Mouse (Mus musculus) stomach, embryonic 15.5 days (tissue): ENCODE results near the gene Prr5l. TPM values are rescaled to one million over a fixed set of nuclear protein-coding genes. Genes with fewer than 3 reads are reported as not detected.

Experiments used
- ATAC-seq: fragments of 200-750 bp; cut with Nextera tagmentation; 2 replicates; pipeline ENCODE4 v1.8.0; 2017; ENCODE audit warnings: low read depth, moderate number of reproducible peaks, moderate TSS enrichment; ENCODE audit not compliant: insufficient read depth, low FRiP score
- H3K27ac ChIP-seq: fragments of 300-500 bp; sonication (generic); 2 replicates; pipeline ENCODE4 v1.5.1; 2015; ENCODE audit warnings: mild to moderate bottlenecking, inconsistent platforms
- H3K27me3 ChIP-seq: fragments of 300-500 bp; sonication (generic); replicated peaks from 2 replicates; pipeline ENCODE4 v1.6.1; 2015; ENCODE audit warnings: inconsistent platforms
- H3K36me3 ChIP-seq: fragments of 300-500 bp; sonication (generic); 2 replicates; pipeline ENCODE4 v1.6.1; 2015; ENCODE audit warnings: inconsistent platforms
- H3K4me1 ChIP-seq: fragments of 300-500 bp; sonication (generic); 2 replicates; pipeline ENCODE4 v1.6.1; 2015; ENCODE audit warnings: inconsistent platforms
- H3K4me2 ChIP-seq: fragments of 300-500 bp; sonication (generic); 2 replicates; pipeline ENCODE4 v1.6.1; 2015; ENCODE audit warnings: mild to moderate bottlenecking, inconsistent platforms
- H3K4me3 ChIP-seq: fragments of 300-500 bp; sonication (generic); replicated peaks from 2 replicates; pipeline ENCODE4 v1.5.1; 2015; ENCODE audit warnings: inconsistent platforms
- H3K9ac ChIP-seq: fragments of 300-500 bp; sonication (generic); 2 replicates; pipeline ENCODE4 v1.6.1; 2015; ENCODE audit warnings: inconsistent platforms
- H3K9me3 ChIP-seq: fragments of 300-500 bp; sonication (generic); 2 replicates; pipeline ENCODE4 v1.6.1; 2016; ENCODE audit warnings: inconsistent platforms
- WGBS: fragments of 180-500 bp; shearing (Covaris S2); methylation state at CpG from one replicate; pipeline ENCODE4 v1.1.7; 2015; 5-methylcytosine and 5-hydroxymethylcytosine counted together
- polyA plus RNA-seq: library from polyadenylated mRNA; unstranded; fragments of >200 nt; fragmentation: Nextera tagmentation; extraction: Ambion mirVana; gene quantifications from 2 replicates; pipeline ENCODE4 v1.2.1, GENCODE M21; 2015

Gene Prr5l
- polyA plus RNA-seq, 1 experiment from 2014 or later = 9.8 TPM

DNA sequence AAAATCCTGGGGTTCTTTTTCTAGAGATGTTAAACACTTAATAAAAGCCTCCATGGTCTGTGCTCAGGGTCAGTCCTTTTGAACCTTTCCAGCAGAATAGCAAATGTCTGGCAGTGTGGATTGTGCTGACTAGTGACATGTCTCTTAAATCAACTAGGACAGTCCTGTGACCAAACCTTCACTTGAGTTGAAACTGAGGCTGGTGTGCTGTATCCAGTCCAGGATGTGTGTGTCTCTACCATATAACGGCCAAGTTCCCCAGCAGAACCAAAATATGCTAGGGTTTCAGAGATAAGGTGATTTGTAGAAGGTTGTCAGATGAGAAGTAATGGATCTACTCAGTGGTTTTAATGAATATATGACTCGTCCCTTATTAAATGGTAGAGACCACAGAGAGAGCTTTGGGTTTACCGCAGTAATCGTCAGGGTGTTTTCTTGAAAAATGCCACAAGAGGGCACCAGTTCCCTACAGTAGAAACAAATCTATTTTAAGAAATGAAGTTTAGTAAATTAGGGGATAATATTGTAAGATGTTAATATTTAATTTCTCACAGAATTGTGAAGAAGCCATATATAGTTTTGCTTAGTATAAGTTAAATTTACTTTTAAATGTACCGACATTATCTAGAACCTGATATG is 189.1 kb downstream of the Prr5l start:
- no peaks in the 10 kb centered on the region for H3K9me3 ChIP-seq
- no peak overlapping the region for H3K4me3 ChIP-seq
- H3K27ac ChIP-seq = no peak overlapping the region
- no peak for ATAC-seq
- H3K36me3 ChIP-seq = peaks cover 43% of the 10 kb centered on the region
- 59% methylated on average over 5 of the region's 5 CpGs for WGBS
- no peaks in the 10 kb centered on the region for H3K27me3 ChIP-seq
- H3K4me1 ChIP-seq = no peaks in the 10 kb centered on the region
- no peak overlapping the region for H3K4me2 ChIP-seq
- H3K9ac ChIP-seq = no peak overlapping the region

DNA sequence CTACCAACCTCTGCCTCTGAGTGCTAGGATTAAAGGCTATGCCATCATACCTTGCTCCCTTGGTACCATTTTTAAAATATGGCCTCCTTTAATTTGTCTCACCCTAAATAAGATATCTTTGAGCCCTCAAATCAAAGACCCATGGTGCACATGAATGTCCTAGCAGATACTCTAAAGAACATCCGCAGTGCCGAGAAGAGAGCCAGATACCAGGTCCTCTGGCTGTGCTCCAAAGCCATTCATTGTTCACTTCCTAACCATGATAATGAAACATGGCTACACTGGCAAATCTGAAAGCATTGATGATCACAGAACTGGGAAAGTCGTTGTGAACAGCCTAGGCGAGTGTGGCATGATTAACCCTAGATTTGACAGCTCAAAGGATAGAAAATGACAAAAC is 189.8 kb downstream of the Prr5l start:
- H3K27ac ChIP-seq = no peak overlapping the region
- H3K4me3 ChIP-seq = no peak overlapping the region
- WGBS = 65% methylated on average over 4 of the region's 4 CpGs
- H3K9me3 ChIP-seq = no peaks in the 10 kb centered on the region
- H3K9ac ChIP-seq = no peak overlapping the region
- no peaks in the 10 kb centered on the region for H3K27me3 ChIP-seq
- H3K36me3 ChIP-seq = peaks cover 42% of the 10 kb centered on the region
- H3K4me2 ChIP-seq = no peak overlapping the region
- ATAC-seq = no peak
- no peaks in the 10 kb centered on the region for H3K4me1 ChIP-seq

DNA sequence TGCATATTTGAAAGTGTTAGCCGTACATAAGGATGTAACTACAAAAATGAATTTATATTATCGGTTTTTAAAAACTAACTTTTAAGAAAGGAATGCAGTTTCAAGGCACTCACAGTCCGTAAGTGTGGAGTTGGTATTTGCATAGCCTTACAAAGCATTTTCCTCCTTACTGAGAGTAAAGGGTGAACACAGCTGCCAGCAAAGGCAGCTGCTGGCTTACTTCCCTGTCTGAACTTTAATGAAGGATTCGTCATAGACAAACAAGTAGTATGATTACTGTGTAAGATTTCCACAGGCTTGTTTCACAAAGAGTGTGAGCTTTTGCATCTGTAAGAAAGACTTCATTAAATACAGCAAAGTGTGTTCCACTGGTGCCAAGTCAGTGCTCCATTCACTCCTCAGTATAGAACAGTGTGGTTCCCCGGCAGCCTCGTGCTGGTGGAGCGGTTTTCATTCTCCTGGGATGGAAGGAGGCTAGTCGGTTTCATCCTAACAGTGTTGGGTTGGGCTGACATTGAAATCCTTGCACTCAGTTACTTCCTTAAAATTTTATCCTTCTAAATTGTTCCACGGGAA is 192.5 kb downstream of the Prr5l start:
- Histone ChIP-seq H3K27me3 (no peaks in the 10 kb centered on the region), H3K9ac (no peak overlapping the region), H3K4me2 (no peak overlapping the region), H3K4me1 (no peaks in the 10 kb centered on the region), H3K36me3 (peaks cover 28% of the 10 kb centered on the region), H3K9me3 (no peaks in the 10 kb centered on the region), H3K27ac (no peak overlapping the region), H3K4me3 (no peak overlapping the region)
- no peak for ATAC-seq
- WGBS = 90% methylated on average over 9 of the region's 9 CpGs

DNA sequence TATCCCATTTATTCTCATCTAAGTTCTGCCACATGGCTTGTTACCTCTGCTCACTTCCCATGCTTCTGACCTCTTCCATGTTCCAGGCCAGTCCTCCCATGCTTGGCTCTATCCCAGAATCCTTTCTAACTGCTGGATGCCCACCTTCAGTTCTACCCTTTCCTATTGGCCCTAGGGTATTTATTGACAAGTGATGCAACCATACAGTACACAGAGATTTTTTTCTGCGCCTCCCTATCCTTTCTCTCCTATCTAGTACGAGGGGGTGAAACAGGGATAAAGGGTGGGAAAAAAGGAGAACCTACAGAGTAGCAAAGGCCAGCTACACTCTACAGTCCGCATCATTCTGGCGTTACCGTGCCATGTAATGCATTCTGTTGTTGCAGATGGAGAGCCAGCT is 194.8 kb downstream of the Prr5l start:
- 90% methylated on average over 5 of the region's 5 CpGs for WGBS
- no peak overlapping the region for H3K4me2 ChIP-seq
- ATAC-seq = no peak
- H3K36me3 ChIP-seq = peaks cover 28% of the 10 kb centered on the region
- H3K27ac ChIP-seq = no peak overlapping the region
- H3K27me3 ChIP-seq = no peaks in the 10 kb centered on the region
- no peaks in the 10 kb centered on the region for H3K9me3 ChIP-seq
- H3K4me1 ChIP-seq = no peaks in the 10 kb centered on the region
- H3K9ac ChIP-seq = no peak overlapping the region
- H3K4me3 ChIP-seq = no peak overlapping the region

DNA sequence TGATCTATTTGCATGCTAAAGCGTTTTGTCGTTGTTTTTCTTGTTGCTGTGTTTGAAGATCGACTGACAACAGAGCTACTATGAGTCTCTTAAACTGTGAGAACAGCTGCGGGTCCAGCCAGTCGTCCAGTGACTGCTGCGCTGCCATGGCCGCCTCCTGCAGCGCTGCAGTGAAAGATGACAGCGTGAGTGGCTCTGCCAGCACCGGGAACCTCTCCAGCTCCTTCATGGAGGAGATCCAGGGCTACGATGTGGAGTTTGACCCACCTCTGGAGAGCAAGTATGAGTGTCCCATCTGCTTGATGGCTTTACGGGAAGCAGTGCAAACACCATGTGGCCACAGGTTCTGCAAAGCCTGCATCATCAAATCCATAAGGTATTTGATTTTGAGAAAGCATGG is 198.4 kb downstream of the Prr5l start:
- Histone ChIP-seq H3K4me2 (no peak overlapping the region), H3K27ac (no peak overlapping the region), H3K4me3 (no peak overlapping the region), H3K4me1 (0 out of 2 replicates have a peak, but pooled peaks cover under 1% of the 10 kb centered on the region), H3K36me3 (peaks cover 12% of the 10 kb centered on the region), H3K9ac (no peak overlapping the region), H3K27me3 (no peaks in the 10 kb centered on the region), H3K9me3 (no peaks in the 10 kb centered on the region)
- no peak for ATAC-seq
- WGBS = 90% methylated on average over 12 of the region's 12 CpGs

DNA sequence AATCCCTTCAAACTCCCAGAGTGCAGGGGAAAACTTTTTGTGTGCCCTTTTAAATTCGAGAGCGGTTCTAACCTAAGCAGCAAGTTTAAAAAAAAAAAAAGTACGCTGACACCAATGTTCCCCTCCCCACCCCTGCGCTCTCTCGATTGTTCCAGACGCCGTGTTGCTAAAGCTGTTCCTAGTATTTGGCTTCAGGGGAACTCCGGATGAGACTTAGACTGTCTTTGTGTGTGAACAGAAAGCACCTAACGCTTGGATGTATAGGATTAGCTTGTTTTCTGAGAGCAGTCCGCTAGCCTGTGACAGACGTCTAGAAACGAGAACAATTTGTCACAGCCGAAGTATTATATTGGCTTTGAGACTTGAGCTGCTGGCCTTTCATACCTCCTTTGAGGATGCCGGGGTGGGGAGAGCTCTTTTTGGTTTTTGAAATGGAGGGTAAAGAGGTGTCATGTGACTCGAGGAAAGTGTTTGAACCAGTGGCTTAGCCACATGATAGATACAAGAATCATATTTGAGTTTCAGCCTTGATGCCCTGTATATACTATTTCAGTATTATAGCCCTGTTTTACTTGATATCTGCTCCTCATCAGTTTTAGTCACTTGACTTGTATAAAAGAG is 203.6 kb downstream of the Prr5l start:
- peak overlapping the region; percentile 96 for H3K4me3 ChIP-seq
- no peak for ATAC-seq
- WGBS = 4% methylated on average over 15 of the region's 15 CpGs

DNA sequence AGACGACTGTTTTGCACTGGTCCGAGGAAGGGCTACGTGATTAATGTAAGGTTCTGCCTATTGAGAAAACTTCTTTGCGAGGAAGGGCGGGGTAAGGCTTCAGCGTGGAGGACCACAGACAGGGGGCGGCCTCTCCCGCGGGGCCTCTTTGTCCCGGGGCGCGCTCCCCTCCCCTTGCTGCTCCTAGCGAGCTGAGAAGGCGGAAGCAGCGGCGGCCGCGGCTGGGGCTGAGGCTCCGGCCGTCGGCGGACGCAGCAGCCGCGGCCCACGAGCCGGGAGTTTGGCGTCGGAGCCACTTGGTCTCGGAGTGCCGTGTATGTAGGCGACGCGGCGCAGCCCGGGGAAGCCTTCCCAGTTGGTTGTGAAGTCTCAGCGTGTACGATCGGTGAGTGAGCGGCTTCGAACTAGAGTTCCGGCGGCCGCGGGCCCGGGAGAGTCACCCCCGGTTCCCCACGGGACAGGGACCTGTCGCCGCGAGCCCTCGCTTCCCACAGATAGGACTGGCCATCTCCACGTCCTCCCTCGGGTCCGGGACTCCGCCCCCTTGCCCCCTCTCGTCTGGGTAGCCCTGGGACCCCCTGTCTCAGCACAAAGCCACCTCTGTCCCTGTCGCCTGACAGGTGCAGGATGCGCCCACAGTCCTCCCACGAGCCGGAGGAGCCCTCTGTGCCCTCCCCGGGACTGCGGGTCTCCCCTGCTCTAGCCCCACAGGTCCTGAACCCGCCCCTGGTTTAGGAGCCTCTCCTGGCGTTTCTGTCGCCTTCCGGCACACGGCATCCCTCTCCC is 204.4 kb downstream of the Prr5l start, which contains the start of gene Traf6:
TSS of gene Traf6 (plus strand) at position 194 of the 786 bp plus-strand sequence.
- WGBS = under 1% methylated on average over 67 of the region's 68 CpGs

More for the DNA sequence above, 203.6 kb downstream of the Prr5l start:
- no peak overlapping the region for H3K27ac ChIP-seq
- peak overlapping the region; percentile 81 for H3K4me2 ChIP-seq
- H3K36me3 ChIP-seq = no peaks in the 10 kb centered on the region
- no peaks in the 10 kb centered on the region for H3K9me3 ChIP-seq
- 0 out of 2 replicates have a peak, but pooled peaks cover 3% of the 10 kb centered on the region for H3K4me1 ChIP-seq
- H3K9ac ChIP-seq = peak overlapping the region; percentile 93; the same call in 1 of the 2 replicates
- no peaks in the 10 kb centered on the region for H3K27me3 ChIP-seq

DNA sequence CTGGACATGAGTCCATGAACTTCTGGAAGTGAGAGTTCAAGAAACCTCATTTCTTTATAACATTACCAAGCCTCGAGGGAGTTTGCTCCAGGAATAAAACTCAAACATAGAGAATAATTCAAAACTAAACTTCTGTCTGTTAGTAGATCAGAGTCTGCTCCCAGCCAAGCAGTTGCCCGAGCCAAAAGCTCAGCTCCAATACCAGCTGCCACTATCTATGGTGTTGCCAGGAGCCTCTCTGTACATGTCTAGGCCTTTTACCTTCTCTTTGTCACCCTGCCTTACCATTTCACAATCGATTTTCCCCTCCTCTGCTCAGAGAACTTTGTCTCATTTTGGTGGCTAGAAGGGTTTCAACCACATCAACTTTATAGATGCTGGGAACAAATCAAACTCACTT is 209.3 kb downstream of the Prr5l start:
- H3K27ac ChIP-seq = no peak overlapping the region
- no peak overlapping the region for H3K4me3 ChIP-seq
- no peak for ATAC-seq
- H3K9ac ChIP-seq = no peak overlapping the region
- WGBS = 78% methylated on average over 3 of the region's 3 CpGs
- no peaks in the 10 kb centered on the region for H3K27me3 ChIP-seq
- H3K36me3 ChIP-seq = no peaks in the 10 kb centered on the region
- H3K9me3 ChIP-seq = no peaks in the 10 kb centered on the region
- no peaks in the 10 kb centered on the region for H3K4me1 ChIP-seq
- no peak overlapping the region for H3K4me2 ChIP-seq

More for the DNA sequence above, 204.4 kb downstream of the Prr5l start, which contains the start of gene Traf6:
- H3K9me3 ChIP-seq = no peaks in the 10 kb centered on the region
- ATAC-seq = peak; percentile 94
- H3K9ac ChIP-seq = peak within 1 kb of the TSS; percentile 93
- H3K4me2 ChIP-seq = peak within 1 kb of the TSS; percentile 81
- no peaks in the 10 kb centered on the region for H3K27me3 ChIP-seq
- H3K36me3 ChIP-seq = no peaks in the 10 kb centered on the region
- H3K27ac ChIP-seq = 0 out of 2 replicates have a peak within 1 kb of the TSS, but pooled peaks have one; percentile 48
- peak within 1 kb of the TSS; percentile 96 for H3K4me3 ChIP-seq
- H3K4me1 ChIP-seq = 0 out of 2 replicates have a peak, but pooled peaks cover 3% of the 10 kb centered on the region

DNA sequence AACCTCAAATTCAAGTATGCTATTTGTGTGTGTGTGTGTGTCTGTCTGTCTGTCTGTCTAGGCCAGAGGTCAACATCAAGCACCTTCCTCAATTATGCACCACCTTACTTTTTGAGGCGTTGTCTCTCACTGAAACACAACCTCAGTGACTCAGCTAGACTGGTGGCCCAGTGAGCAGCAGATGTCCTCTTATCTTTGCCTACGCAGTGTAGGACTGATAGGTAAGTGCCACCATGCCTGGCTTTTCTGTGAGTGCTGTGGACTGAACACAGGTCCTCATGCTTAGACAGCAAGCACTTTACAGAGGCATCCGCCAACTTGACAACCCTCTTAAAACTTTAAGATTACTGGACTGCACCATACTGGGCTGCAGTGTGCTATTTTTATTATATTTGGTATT is 214.1 kb downstream of the Prr5l start:
- Histone ChIP-seq H3K27me3 (no peaks in the 10 kb centered on the region), H3K9ac (no peak overlapping the region), H3K4me3 (no peak overlapping the region), H3K36me3 (no peaks in the 10 kb centered on the region), H3K27ac (no peak overlapping the region), H3K4me1 (no peaks in the 10 kb centered on the region), H3K9me3 (no peaks in the 10 kb centered on the region), H3K4me2 (no peak overlapping the region)
- WGBS = 89% methylated on average over 3 of the region's 3 CpGs
- no peak for ATAC-seq

DNA sequence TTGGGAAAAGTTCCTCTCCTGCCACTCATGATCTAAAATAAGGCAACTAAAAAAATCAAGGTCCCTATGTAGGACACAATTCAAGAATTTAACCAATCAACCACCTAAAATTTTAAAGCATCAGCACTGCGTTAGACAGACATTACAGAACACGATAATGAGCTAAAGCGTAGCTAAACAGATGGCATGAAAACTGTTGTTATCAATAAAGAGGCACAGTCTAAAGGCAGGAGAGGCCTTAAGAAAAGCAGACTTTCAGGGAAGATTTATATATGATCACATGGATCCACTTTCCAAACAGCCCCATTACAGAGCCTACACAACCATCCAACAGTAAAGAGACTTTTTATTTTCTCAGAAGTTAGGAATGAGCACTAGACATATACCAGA is 217.1 kb downstream of the Prr5l start:
- Histone ChIP-seq H3K27me3 (no peaks in the 10 kb centered on the region), H3K9me3 (no peaks in the 10 kb centered on the region), H3K36me3 (no peaks in the 10 kb centered on the region), H3K4me2 (no peak overlapping the region), H3K4me3 (no peak overlapping the region), H3K27ac (no peak overlapping the region), H3K4me1 (no peaks in the 10 kb centered on the region), H3K9ac (no peak overlapping the region)
- ATAC-seq = no peak
- 82% methylated on average over 3 of the region's 3 CpGs for WGBS

DNA sequence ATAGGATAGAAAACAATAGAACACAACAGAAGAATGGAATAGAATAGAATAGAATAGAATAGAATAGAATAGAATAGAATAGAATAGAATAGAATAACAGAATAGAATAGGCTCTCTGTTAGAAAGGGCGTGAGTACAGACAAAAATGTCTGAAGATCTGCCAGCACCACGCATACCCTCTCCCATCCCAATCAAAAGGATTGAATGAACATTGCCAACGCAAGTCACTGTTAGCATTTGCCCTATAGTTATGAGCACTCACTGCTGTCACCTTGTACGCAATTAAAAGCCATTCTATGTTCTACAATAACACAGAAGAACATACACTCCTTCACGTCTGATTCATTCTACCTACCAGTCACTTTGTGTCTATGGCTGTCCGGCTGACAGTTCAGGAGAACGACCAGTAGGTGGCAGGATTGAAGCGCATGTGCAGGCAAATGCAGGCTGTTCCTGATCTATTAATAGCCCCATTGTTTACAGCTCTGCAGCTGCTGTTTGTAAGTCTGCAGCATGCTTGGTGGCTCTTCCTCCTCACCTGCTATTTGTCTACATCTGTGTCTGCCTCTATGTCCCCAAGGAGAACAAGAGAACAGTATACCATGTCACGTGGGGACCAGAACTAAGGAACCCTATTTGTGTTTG is 217.6 kb downstream of the Prr5l start:
- no peak overlapping the region for H3K4me2 ChIP-seq
- peak; percentile 60; the same call in 1 of the 2 replicates for ATAC-seq

More for the DNA sequence above, 217.6 kb downstream of the Prr5l start:
- Histone ChIP-seq H3K9me3 (no peaks in the 10 kb centered on the region), H3K4me1 (no peaks in the 10 kb centered on the region), H3K36me3 (no peaks in the 10 kb centered on the region), H3K27me3 (no peaks in the 10 kb centered on the region), H3K27ac (no peak overlapping the region), H3K9ac (no peak overlapping the region), H3K4me3 (no peak overlapping the region)
- WGBS = 23% methylated on average over 9 of the region's 9 CpGs
